Mouse (Mus musculus) left cerebral cortex, postnatal 4 days (tissue): ENCODE measurements at regions not wholly inside any gene's neighbourhood (a gene's known extent, or its start where the extent isn't known, plus 50 kb on each side); places are given as distances from the start of the nearest gene placed in this dataset.

Source experiments
- DNase-seq: peaks from one replicate; pipeline ENCODE4 v3.0.0-alpha.2; 2022
- intact Hi-C: fragments of 180-260 bp; cut with DNase I; formaldehyde crosslinking; loops from one replicate; pipeline ENCODE4 v1.15.1; 2025

DNA sequence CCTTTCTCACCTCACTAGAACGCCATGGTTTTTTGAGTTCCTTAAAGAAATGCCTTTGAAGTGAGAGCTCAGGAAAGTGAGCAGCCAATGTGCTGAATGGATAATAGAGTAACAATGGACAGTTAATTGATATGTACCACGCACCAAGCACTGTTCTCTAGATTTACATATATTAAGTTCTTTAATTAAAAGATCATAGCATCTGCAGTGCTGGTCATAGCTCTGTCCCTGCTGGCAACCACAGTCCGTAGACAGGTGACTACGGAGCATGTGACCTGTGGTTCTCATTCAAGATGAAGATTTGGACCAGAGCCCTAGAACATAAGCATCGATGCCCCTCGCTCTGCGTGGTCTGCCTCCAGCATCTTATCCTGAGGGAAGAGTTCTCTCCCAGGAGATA is 378.5 kb downstream of the Rapgef2 start:
- DNase-seq: no peak
- intact Hi-C loops: no loop called here

DNA sequence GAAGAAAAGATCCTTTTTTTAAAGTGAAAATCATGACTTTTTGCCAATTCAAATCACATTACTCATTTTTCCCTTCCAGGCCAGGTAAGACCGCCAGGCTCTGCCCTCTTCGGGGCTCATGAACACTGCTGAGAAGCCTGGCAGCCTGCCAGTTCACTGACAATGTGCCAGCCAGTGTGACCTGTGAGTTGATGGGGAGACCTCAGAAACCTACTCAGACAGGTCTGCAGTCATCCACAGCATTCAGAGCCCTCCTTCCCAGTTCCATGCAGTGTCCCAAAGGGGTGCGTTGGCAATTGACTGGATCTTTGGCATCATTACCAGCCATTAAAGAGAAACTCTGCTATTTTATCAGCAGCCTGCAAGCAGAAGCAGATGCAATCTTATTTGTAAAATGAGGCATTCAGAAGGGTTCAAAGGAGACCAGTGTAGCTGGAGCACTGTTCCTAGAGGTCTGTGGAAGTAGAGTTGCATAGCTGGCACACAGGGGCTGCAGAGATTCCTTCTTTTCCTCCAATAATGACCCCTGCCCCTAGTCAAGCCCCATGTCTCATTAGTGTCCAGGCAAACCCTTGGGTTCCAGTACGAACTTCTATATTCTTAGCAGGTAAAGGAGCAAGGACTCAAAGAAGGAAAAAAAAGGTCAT is 384.4 kb downstream of the Rapgef2 start:
- intact Hi-C loops: no loop called here
- peak; percentile 88 for DNase-seq

DNA sequence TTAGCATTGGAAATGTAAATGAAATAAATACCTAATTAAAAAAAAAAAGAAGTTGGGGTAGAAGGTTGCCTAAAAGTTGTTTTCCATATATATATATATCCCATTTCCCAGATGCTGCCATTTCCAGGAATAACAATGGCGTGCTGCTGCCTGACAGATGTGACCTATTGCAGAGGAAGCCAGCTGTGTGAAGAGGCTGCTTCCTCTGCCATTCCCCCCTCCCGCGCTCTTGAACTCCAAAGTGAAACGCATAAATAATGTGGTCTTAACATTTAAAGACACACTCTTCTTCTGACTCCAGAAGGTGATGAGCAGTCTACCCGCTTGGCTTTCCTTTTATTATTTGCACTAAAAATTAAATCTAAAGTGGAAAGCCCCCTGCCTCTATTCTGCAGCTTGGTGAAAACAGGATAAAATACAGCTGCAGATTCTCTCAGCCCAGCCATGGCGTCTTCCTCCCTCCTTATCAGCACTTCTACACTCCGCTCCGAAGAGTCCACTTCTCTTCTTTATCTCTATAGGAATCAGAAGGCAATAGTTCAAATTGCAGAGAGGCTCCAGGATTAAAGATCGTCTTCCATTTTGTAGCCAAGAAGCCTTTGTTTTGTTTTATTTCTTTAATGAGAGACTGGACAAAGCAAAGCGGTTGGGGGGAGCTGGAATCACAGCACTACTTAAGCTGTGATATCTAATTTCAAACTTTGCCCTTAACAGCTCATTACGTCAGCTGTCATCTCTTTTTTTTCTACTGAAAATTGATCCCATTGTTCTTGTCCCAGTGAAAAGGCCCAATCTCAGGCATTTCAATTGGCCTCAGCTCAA is 385.1 kb downstream of the Rapgef2 start:
- no peak for DNase-seq
- intact Hi-C loops: no loop called here

DNA sequence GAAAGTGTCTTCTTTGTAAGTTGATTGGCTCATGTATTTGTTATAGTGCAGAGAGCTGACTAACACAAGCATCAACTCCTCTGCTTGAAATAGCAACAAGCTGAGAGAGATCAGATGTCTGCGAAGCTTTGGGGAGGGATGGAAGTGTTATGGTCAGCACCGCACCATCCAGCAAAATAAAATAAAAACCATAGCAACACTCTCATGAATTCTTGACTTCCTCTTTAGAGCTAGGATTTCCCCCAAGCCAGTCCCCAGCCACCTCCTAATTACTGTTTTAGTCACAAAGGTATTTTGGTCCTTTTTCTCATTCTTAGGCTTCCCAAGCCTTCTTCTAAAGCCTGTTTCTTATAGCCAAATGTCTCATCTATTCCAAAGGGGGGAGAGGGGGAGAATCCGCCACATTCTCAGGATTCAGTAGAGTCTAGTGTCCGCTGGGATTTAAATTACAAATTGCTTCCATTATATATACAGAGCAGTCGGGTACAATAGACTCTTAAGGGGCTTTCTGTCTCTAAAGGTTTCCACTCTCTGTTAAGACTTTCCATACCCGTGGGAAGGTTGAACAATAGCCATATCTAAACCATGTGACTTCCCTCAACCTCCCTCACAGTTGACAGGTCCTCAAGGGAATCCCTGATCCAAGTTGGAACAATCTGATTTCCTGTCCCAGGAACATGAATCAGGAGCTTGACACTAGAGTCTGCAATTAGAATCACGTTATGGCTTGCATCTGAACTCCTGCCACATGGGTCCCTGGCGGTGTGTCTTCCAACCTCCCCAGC is 386.7 kb downstream of the Rapgef2 start:
- DNase-seq: no peak
- intact Hi-C loops: no loop called here

DNA sequence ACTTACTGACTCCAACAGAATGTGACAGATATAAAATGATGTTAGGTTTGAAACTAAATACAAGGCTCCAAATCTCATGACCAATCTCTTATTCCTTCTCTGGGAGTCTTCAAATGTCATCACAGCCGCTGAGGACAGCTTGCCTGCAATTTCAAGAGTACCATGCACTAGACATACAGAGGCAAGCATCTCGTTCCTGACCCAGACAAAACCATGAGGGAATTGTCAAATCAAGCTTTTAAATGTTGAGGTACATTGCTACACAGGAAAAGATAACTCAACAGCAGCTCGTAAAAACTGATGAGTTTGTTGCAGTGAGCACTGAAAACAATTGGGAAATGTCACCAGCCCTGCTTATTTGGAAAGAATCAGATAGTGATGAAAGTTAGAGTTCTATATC is 397.0 kb downstream of the Rapgef2 start:
- intact Hi-C loops: no loop called here
- no peak for DNase-seq

DNA sequence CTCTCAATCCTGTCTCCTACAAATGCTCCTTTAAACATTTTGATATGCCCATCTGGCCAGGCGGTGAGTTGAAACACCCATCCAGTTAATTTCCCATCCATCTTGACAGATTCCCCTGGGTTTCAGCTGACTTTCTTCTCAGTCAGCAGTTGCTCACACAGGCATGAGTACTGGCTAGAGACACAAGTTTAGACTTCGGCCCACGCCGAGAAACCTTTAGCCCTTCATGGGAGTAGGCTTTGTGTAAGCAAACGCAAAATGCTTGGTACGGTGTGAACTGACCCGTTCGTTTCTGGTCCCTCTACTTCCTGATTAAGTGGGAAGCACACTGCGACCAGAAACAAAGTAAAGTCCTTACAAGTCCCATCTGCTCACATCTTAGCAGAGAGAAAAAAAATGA is 401.6 kb downstream of the Rapgef2 start:
- intact Hi-C loops: no loop called here
- no peak for DNase-seq

DNA sequence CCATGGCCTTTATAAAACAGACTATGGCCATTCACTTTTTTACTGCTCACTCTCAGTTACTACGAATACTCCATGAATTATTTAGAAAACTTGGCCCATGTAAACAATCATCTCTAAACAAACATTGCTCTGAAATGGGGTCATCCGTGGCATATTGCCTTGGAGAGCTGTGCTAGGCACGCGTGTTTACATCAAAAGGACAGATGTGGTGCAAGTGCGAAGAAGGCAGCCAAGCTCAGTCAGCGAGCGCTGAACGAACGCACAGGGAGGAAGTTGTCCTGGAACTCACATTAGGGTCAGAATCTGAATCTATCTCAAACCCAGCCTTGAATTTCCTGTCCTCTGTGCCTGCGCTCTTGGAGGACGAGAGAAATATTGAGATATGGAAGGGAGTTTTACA is 402.3 kb downstream of the Rapgef2 start:
- DNase-seq: no peak
- intact Hi-C loops: no loop called here

DNA sequence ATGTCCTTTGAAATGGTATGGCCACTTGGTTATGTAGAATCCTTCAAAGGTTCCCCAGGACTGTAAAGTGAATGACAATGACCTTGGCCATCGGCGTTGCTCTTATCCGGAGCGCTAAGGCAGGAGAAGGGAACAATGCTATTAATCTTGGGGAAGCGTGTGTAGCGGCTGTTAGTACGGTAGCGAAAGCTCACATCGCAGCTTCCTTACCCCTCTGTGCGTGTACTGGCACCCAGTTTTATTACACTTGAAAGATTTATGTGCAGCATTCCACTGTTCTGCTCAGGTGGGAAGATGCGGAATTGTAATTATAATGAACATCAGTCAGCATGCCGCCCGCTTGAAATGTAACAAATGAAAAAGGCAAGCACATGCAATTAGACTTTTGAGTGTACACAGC is 406.2 kb downstream of the Rapgef2 start:
- intact Hi-C loops: no loop called here
- no peak for DNase-seq

DNA sequence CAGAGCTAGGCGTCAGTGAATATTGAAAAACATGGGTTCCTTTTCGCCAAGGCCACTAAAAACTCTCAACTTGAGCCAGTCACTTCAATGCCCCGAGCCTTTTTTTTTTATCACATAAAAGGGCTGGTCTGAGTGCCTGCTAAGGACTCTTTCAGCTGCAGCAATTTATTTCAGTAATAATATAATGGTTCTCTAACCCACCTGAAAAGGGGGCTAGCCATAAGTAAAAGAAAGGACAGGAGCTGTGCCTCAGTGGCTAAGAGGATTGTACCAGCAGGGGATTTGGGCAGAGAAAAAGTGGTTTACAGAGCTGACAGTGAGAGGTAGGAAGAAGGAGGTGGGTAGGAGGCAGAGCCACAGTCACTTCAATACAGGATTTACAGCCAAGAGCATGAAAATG is 409.0 kb downstream of the Rapgef2 start:
- DNase-seq: no peak
- intact Hi-C loops: no loop called here

DNA sequence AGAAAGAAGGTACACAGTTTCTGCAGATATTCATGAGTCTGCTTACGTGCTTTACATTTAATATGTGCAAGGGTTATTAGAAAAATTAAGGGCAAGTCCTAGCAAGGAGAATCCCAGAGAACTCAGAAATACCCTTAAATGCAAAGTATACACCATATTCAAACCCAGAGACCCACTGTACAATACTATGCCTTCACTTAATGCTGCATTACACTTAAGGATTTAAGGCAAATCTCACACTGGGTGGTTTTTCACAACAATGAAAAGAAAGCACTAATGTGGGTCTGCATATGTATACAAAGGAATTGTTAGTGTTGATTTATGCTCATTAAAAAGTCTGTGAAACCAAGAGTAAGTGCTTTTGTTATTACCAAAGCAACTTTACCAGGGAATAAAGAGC is 419.4 kb downstream of the Rapgef2 start:
- intact Hi-C loops: no loop called here
- DNase-seq: no peak

DNA sequence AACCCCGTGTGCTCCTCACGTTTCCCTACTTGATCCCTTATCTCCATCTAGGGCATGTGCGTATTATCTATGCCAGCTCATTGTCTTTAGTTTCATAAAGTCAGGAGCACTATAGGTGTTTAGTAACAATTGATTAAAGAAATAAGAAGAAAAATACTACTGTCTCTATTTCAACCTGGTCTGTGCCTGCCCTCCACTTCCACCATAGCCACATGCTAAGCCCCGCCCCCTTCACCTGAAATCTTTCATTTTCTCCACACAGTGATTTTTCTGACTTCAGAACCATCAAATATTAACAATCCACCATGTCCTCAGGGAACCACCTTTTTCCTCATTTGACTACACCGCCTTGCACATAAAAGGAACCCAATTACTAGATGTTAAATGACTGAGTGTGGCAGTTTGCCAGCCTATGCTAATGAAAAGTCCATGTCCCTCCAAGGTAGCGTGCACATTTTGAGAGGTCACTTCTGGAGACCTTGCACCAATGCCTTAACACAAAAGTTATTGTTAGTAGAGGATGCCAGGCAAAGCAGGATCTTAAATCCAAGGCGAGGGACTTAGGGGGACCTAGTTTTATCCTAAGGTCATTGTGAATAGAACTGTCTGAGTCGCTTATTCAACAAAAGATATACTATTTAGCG is 420.1 kb downstream of the Rapgef2 start:
- intact Hi-C loops: no loop called here
- DNase-seq: no peak

DNA sequence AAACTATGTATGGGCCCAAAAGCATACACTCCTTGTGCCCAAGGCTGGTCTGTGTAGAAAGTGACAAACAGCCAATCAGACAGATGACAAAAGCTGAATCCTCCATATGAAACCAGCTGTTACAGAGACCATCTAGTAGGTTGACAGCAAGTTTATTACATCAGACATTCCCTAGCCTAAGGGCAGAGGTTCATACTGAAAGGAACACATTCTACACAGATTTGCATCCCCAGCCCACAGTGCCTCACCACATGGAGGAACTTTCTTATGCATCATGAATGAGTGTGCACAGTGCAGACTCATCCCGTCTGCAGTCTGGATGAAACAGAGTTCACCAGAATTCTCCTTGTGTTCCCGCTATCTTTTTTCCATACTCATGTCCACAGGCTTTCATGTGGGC is 423.3 kb downstream of the Rapgef2 start:
- DNase-seq: no peak
- intact Hi-C loops: no loop called here

DNA sequence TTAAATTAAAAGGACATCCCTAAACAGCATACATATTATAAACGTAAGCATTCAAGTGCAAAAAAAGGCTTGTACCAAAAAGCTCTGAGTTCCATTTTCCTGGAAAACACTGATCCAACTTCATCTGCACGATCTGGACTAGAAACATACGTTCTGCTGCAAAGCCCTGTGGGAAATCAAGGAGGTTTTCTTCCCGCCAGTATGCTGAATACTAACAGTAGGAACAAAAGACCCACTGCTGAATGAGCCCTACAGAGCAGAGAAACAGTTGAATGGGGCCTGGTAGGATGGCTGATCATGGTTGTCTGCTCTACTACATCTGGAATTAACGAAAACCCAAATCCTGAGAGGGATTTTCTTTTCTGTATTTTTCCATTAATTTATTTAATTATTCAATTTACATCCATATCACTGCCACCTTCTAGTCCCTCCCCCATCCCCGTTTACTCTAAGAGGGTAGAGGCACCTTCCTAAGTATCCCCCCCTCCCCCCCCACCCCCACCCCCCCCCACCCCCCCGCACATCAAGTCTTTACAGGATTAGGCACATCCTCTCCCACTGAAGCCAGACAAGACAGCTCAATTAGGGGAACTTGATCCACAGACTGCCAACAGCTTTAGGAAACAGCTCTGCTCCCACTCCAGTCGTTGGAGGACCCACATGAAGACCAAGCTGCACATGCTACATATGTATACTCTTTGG is 439.5 kb downstream of the Rapgef2 start:
- DNase-seq: no peak
- intact Hi-C loops: no loop called here

DNA sequence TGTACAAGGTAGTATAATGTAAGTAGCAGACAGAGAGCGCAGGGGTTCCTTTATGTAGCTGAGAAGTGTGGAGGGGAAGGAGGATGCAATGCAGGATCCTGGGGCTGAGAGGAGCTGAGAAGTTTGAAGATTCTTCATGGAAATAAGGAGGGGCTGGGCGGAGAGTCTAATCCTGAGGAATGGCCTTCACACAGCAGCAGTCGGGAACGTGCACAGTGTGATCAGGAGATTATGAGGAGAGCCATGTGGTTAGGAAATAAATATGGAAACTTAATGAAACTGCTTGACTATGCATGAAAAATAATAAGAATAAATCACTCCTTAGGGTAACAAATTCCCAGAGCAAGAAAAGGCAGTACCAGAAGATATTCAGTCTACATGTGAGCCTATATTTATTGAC is 445.1 kb downstream of the Rapgef2 start:
- DNase-seq: no peak
- intact Hi-C loops: no loop called here

DNA sequence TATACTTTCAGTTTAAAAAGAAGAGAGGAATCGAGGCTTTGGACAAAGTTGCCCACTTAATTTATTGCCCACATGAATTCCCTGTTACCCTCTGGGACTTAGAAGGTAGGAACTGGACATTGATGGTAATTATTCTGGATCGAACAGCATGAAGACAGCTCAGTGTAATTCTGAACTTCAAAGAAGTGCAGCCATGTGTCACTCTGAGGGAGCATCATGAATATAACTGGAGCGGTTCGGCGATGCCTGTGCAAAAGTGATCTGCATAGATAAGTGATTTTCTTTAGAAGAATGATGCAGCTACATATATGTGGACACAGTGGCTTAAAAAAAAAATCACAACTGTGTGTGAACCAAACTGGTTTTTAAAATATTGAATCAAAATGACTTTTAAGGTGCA is 449.5 kb downstream of the Rapgef2 start:
- no peak for DNase-seq
- intact Hi-C loops: no loop called here

DNA sequence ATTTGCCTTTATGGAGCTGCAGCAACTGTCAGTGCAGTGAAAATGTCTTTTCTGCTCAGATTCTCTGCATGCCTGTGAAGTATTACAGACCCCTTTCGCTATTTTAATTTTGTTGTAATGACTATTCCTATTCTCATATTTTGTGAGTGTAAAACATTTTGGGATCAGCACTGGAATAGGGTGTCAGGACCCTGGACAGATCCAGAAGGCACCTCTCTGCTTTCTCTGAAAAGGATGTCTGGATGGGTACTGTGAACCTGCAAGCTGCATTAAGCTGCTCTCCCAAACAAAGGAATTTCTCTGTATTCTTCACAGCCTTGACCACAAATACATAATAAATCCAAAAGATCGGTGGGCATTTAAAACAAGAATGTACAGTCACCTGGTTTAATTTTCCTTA is 460.8 kb downstream of the Rapgef2 start:
- intact Hi-C loops: no loop called here
- no peak for DNase-seq

DNA sequence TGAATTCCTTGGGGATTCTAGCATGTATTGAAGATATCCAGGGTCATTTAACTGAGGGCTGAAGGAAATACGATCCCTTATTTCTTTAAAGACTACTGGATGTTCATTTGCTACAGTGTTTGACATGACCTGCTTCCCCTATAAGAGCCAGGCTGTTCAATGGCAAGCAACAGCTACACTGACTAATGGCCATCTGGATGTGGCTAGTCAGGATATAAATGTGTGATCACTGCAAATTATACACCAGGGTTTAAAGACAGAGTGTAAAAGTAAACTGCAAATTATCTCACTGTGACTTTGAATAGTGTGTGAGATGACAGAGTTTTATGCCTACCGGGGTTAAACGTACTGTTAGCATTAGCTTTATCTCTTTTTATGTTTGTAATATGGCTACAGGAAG is 473.9 kb downstream of the Rapgef2 start:
- no peak for DNase-seq
- intact Hi-C loops: no loop called here

DNA sequence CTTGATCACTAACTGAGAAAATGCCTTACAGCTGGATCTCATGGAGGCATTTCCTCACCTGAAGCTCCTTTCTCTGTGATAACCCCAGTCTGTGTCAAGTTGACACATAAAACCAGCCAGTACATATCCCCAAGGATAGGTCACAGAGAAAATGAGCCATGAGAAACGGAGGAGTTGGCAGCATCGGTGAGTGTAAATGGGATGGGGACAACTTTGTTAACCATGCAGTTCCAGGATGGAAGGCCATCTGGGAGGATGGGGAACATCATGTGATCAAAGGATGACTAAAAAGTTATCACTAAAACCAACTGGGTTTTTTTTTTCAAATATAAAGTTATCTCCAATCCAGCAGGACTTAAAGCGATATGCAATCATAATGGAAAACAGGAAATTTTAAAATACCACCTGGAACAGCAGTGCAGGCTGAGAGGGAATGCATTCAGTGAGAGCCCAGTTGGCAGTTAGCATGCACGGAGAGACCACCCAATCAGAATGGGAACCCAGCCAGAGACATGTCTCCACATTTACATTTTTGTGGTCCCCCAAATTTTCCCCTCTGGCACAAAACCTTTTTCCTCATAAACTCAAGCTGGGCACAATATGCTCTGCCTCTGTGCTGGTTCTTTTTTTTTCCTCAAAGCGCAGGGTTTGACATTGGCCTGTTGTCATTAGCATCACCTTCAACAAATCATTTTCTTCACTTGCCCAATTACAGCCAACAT is 475.7 kb downstream of the Rapgef2 start:
- intact Hi-C loops: no loop called here
- DNase-seq: peak; percentile 64

DNA sequence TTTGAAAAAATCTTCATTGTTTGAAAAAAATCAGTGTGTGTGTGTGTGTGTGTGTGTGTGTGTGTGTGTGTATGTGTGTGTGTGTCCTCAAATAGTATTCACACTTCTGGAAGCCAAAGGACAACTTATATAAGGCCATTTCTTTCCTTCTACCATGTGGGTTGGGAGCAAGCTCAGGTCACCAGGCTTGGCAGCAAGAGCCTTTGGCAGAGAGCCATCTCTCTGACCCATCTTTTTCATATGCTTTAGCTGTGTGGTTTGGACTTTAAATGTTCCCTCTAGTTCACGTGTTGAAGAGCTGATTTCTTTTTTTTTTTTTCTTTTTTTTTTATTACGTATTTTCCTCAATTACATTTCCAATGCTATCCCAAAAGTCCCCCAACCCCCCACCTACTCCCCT is 483.1 kb downstream of the Rapgef2 start:
- DNase-seq: peak; percentile 10
- intact Hi-C loops: no loop called here

DNA sequence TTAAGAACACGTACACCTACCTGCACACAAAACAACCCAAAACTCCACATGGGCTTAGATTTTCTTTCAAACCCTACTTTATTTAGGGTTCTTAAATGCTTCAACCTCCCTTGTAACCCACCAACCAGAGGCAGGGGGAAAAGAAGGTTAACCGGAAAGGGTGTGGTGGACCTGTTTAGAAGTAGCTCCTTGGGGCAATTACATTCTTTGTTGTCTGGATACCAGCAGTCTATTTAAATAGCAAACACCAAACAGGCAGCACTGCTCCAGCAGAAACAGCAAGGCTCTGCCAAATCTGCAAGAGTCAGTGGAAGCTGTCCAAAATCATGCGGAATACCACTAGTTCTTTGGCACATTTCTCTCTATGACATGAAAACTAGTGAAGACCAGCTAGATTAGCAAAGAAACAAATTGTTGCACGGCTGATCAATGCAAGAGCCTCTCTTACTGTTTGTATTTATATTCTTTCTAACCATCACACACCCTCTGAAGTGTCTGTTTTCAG is 490.3 kb downstream of the Rapgef2 start:
- intact Hi-C loops: no loop called here
- DNase-seq: no peak
